Mouse (Mus musculus): ENCODE data around the gene Tcaf2.
A peak's percentile ranks its signal among the peaks of the same experiment; 100 is the strongest.

The Tcaf2 gene

DNA sequence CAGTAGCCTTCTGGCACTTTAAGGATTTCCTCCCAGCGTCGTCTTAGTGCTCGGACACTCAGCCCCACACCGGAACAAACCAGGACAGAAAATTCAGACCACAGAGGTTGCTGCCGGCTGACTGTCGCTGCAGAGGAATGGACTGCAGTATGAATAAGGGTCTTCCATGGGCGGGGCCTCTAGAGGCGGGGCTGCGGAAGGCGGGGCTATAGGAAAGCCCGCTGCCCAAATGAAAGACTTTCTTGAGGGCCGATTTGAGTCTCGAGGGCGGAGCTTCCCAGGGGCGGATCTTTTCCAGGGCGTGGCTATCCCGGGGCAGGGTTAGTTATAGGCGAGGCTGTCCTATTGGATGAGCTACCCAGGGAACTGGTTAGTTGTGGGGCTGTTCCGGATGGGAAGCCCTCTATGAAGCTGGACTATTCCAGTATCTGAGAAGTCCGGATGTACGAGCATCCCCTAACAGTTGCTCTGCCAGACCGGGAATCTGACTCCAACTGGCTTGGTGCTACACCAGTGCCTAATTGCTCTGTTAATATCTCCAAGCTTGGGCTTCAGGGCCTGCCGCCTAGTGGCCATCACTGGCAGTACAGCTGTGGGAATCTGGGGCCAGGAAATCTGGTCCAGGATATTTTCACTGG, at the start of gene Tcaf2:
Gene Tcaf2, minus strand, starts transcription at position 343 of the 638 bp plus-strand sequence.
- DNase-seq (ENCODE audit: low read depth, low spot score) = no peak

- DNase-seq (ENCODE audit: low read depth, low spot score) = no peak
Observed at GRCm38 (mm10) chr6:42692517-42693190, 47.6 kb upstream of the Tcaf2 start.

- DNase-seq (ENCODE audit: low read depth, low spot score) = no peak
Observed at GRCm38 (mm10) chr6:42692154-42692516, 47.1 kb upstream of the Tcaf2 start.

DNA sequence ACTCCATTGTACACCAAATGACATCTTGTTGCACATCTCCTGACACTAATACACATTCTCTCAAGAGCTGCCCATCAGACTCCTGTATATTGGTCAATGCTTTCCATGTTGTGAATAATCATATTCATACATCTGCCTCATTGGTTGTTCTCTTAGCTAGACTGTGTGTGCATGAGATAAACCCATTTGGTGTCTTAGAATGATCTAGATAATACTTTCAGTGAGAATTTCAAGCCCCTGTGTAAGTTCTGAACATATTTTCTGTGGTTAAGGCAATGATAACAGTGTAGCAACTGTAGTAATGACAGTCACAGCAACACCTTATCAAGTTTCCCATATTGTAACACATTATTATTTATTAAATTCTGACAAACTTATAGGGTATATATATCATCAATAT, 44.7 kb upstream of the Tcaf2 start:
- DNase-seq (ENCODE audit: low read depth, low spot score) = no peak

DNA sequence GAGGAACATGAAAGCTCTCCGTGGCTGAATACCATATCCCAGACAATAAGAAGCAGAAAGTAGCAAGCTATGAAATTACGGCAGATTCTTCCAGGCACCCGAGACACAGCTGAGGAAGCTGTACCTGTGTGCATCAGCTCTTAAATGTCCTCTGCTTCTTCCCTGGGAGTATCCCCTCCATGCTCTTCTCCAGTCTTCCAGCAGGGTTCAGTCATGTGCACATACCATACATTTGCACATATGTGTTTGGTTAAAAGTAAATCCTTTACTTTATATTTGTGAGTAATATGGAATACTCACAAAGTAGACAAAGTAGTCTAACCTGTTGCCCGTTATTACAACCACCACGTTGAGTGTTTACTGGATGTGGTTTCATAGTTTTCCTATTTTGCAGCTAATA, 42.9 kb upstream of the Tcaf2 start:
- DNase-seq (ENCODE audit: low read depth, low spot score) = no peak

GRCm38 (mm10) chr6:42680077-42680476, 35.0 kb upstream of the Tcaf2 start:
- DNase-seq (ENCODE audit: low read depth, low spot score) = no peak

DNA sequence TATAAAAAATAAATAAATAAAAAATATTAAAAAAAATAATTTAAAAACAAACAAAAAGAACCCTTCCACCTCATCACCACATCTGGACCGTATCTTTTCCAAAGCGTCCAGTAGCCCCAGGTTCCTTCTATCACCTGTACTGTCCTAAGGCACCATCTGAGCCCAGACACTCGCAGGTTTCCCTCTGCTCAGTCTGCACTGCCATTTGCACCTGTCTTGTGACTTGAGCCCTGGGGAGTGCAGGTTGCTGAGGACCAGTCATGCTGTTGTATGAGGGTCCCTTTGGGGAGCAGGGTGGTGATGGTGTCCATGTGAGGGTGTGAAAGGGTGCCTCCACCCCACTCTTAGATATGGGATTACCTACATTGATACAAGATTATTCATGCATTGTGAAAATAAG, 31.0 kb upstream of the Tcaf2 start:
- no peak for DNase-seq (ENCODE audit: low read depth, low spot score)

GRCm38 (mm10) chr6:42671767-42672166, 26.7 kb upstream of the Tcaf2 start:
- no peak for DNase-seq (ENCODE audit: low read depth, low spot score)

- no peak for DNase-seq (ENCODE audit: low read depth, low spot score)
Observed at GRCm38 (mm10) chr6:42667722-42668121, 22.7 kb upstream of the Tcaf2 start.

- no peak for DNase-seq (ENCODE audit: low read depth, low spot score)
Observed at GRCm38 (mm10) chr6:42661739-42662138, 16.7 kb upstream of the Tcaf2 start.

DNA sequence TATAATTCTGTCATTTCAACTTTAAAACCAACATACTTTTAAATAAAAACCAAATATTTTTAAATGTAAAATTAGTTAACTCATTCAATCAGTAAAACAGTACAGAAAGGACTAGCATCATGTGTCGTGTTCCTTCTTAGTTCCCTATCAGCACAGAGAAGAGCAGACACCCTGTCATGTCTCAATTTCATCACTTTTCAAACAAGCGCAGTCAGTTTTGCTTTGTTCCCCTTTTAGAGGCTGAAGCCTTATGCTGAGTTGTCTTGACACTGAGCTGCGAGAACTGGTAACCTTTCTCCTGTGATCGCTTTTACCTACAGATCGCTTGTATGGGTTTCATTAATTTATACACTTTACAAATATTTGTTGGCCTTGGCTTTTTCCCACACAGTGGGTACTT, 10.7 kb downstream of the Tcaf2 start:
- no peak for DNase-seq (ENCODE audit: low read depth, low spot score)

GRCm38 (mm10) chr6:42631395-42631794, 13.7 kb downstream of the Tcaf2 start:
- no peak for DNase-seq (ENCODE audit: low read depth, low spot score)

GRCm38 (mm10) chr6:42616904-42617303, 28.1 kb downstream of the Tcaf2 start:
- no peak for DNase-seq (ENCODE audit: low read depth, low spot score)

GRCm38 (mm10) chr6:42612218-42612617, 32.8 kb downstream of the Tcaf2 start:
- DNase-seq (ENCODE audit: low read depth, low spot score) = no peak

DNA sequence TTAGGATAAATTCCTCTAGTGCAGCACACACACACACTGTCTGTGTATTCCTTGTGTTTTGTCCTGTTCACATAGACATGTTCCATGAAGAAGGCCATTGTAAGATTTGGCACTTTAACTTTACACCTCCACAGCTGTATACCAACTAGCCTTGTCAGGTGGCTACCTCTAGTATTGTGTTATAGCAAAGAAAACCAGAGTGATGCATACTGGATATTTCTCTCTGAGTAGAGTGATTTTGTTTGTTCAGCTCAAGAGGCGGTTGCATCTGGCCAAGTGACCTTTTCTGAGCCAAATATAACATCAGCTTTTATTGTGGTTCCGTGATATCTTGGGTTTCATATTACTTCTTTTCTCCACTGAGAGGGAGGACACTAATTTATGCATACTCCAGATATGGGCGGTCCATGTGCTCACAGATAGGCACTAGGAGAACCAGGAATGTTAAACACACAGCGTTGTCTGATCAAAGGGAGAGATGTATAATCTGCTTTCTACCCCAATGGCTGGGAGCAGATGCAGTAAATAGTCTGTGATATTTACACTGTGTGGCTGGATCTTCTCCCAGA, 34.0 kb downstream of the Tcaf2 start:
- no peak for DNase-seq (ENCODE audit: low read depth, low spot score)

- DNase-seq (ENCODE audit: low read depth, low spot score) = no peak
Observed at GRCm38 (mm10) chr6:42597592-42597991, 47.5 kb downstream of the Tcaf2 start, which contains the start of gene Tcaf3. TSS of gene Tcaf3 (minus strand) at chr6:42597692.

GRCm38 (mm10) chr6:42593138-42593882, 51.7 kb downstream of the Tcaf2 start:
- no peak for DNase-seq (ENCODE audit: low read depth, low spot score)

DNA sequence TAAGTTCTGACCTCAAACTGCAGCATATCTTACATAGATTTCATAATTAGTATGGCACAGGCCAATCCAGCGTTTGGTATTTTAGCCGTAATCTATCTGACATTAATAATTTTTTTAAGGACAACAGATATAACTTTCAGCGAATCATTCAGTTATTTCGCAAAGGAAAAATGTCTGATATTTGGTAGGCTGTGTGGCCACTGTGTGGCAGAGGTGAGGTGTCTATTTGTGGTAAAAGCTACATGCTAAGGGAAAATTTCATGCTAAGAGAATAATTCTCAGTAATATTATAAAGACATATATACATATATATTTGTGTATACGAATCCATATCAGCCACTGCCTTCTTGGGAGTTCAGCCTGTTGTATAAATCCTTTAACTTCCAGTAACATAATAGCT, 58.5 kb downstream of the Tcaf2 start:
- no peak for DNase-seq (ENCODE audit: low read depth, low spot score)

DNA sequence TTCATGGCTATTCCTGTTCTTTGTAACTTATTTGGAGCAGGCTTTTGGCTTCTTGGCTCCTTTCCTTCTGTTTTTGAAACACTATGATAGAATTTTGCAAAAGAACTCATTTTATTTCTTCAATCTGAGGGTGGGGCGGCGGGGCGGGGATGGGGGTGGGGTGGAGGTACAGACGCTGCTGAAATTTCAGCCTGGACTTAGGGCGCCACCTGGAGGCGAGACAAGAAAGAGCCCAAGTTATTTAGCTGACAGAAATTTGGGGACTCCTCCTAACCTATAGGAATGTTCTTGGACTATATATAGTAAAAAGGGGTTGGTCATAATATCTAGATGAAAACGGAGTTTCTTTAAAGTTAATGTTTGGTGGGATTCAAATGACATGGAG, 61.6 kb downstream of the Tcaf2 start:
- DNase-seq (ENCODE audit: low read depth, low spot score) = peak; percentile 32

- DNase-seq (ENCODE audit: low read depth, low spot score) = no peak
Observed at GRCm38 (mm10) chr6:42582741-42583487, 62.1 kb downstream of the Tcaf2 start.

DNA sequence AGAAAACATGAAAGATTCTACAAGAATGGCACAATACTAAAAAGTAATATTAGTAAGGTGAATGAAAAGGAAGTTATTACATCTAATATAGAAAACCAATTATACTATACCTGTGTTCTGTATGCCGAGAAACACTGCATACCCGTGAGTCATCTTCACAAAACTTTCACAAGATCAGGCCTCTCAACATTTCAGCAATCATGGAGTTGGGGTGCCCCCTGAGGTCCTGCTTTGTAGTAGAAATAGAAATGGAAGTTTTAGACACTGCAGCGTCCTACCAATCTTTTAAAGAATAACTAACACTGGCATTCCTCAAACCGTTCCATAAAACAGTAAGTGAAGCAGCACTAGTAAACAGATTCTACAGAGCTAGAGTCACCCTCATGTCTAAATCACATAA, 66.4 kb downstream of the Tcaf2 start:
- no peak for DNase-seq (ENCODE audit: low read depth, low spot score)

DNA sequence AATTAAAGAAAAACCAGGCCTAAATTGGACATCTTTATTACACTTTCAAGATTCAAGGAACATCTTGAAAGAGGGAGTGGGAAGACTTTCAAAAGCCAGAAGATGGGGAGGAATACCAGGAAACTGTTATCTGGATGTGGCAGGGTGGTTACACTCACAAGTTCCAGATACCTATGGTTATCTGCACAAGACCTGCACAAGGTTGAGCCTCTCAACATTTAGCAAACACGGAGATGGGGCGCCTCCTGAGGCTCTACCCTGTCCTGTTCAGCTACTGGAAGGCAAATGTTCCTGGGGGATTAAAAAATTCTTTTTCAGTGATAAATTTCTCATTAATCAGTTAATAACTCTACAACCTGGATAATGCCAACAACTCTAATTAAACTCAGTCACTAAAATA, 67.6 kb downstream of the Tcaf2 start:
- no peak for DNase-seq (ENCODE audit: low read depth, low spot score)

Data from CD4-positive helper T cell, adult 2 months (primary cell).